10 mouse cellular contexts compared by ENCODE assay signal in the genomic region with DNA sequence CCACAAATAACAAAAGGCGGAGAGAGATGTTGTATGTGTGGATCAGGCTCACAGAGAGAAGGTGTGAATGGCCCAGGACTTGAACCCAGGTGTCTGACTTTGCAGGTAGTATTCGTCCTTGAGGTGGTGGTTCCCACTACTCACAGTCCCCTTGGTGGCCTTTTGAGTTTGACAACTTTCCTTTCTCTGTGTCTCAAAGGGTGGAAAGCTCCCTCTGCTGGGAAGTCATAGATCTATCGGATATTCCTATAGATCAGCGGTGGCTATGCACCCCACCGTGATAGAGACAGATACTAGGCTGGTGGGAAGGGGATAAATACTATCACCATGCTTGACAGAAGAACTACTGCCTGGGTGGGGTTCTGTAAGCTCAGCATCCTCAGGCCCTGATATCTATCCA.
DNase-seq lines count a peak whose midpoint lies in the region; ATAC-seq and TF ChIP-seq lines count a peak whose summit lies in the region.
"Had no signal": no experiment of that assay in that cellular context is flagged by ENCODE, and none has a peak within 500 bp of the region (broad histone marks: within the 10 kb centered on the region; RNA-seq: fewer than 3 reads in every experiment).

No protein-coding gene starts in this region.

- H3K79me2 ChIP-seq in heart, adult 2 months (replicated peaks; ENCODE audit: control insufficient read depth, insufficient read depth, low read length), result no peaks in the 10 kb centered on the region

- DNase-seq in heart, adult 2 months, result no peak
- DNase-seq in heart, postnatal 25 days (ENCODE audit: low spot score), result no peak
- peak; percentile 14 for DNase-seq in lung, postnatal 10 days
- no peak for DNase-seq in lung, adult 18-20 months
- peak; percentile 39 for DNase-seq in naive thymus-derived CD4-positive, alpha-beta T cell, adult 2 months (ENCODE audit: low read depth)
- no peak for DNase-seq in cerebellum, adult 11 months
- DNase-seq in frontal cortex, postnatal 14 days (ENCODE audit: low spot score in 2 of 2), result no peak
- DNase-seq: cerebellum, postnatal 25 days had no signal

- no peak overlapping the region for H3K4me3 ChIP-seq in heart, adult 2 months
- no peak overlapping the region for H3K4me3 ChIP-seq in forebrain, embryonic 16.5 days (replicated peaks; ENCODE audit: low read length)
- H3K4me3 ChIP-seq: heart, embryonic 15.5 days had no signal

- ATAC-seq in forebrain, embryonic 16.5 days, result peak; percentile 12; the same call in 1 of the 2 replicates

- no peak for TF ChIP-seq POLR2A in heart, adult 2 months (IDR thresholded peaks at IDR 0.05; ENCODE audit: insufficient read depth, low read depth, low read length)

- intact Hi-C loops in heart, adult 2 months (cut with DNase I), result no loop called here
- intact Hi-C loops in heart, postnatal 25 days (cut with DNase I), result no loop called here

- no peaks in the 10 kb centered on the region for H3K36me3 ChIP-seq in heart, adult 2 months (ENCODE audit: control insufficient read depth, insufficient read depth, low read length)
- no peaks in the 10 kb centered on the region for H3K36me3 ChIP-seq in forebrain, embryonic 16.5 days (ENCODE audit: control insufficient read depth, insufficient read depth)
- H3K36me3 ChIP-seq: heart, embryonic 15.5 days had no signal

- H3K9ac ChIP-seq in heart, adult 2 months (ENCODE audit: low read depth, low read length), result no peak overlapping the region
- H3K9ac ChIP-seq in forebrain, embryonic 16.5 days (replicated peaks; ENCODE audit: low read depth, low read length), result no peak overlapping the region
- H3K9ac ChIP-seq: heart, embryonic 15.5 days had no signal

- 44% methylated on average over 5 of the region's 5 CpGs for WGBS in heart, adult 2 months
- 56% methylated on average over 5 of the region's 5 CpGs for WGBS in forebrain, embryonic 16.5 days

- H3K4me2 ChIP-seq in forebrain, embryonic 16.5 days (ENCODE audit: low read length), result no peak overlapping the region
- H3K4me2 ChIP-seq: heart, embryonic 15.5 days had no signal

- no peak overlapping the region for H3K27ac ChIP-seq in heart, adult 2 months
- no peak overlapping the region for H3K27ac ChIP-seq in forebrain, embryonic 16.5 days (ENCODE audit: low read length)
- H3K27ac ChIP-seq: heart, embryonic 15.5 days had no signal

- no peaks in the 10 kb centered on the region for H3K4me1 ChIP-seq in heart, adult 2 months (ENCODE audit: control insufficient read depth, insufficient read depth, low read length)
- no peaks in the 10 kb centered on the region for H3K4me1 ChIP-seq in forebrain, embryonic 16.5 days (replicated peaks; ENCODE audit: control insufficient read depth, insufficient read depth, low read length)
- H3K4me1 ChIP-seq: heart, embryonic 15.5 days had no signal

- no peaks in the 10 kb centered on the region for H3K27me3 ChIP-seq in heart, adult 2 months (ENCODE audit: control insufficient read depth, insufficient read depth, low read length)
- H3K27me3 ChIP-seq in forebrain, embryonic 16.5 days (replicated peaks; ENCODE audit: control insufficient read depth, insufficient read depth, low read length), result no peaks in the 10 kb centered on the region
- H3K27me3 ChIP-seq: heart, embryonic 15.5 days had no signal

- H3K9me3 ChIP-seq in forebrain, embryonic 16.5 days (ENCODE audit: control insufficient read depth, low read length), result no peaks in the 10 kb centered on the region
- H3K9me3 ChIP-seq: heart, embryonic 15.5 days had no signal

- TF ChIP-seq EP300 in heart, adult 2 months (IDR thresholded peaks at IDR 0.05; ENCODE audit: insufficient read depth, low read depth, low read length), result no peak

- peak; percentile 49 for TF ChIP-seq CTCF in heart, adult 2 months (IDR thresholded peaks at IDR 0.05)

Comparison
In these comparisons a context has a peak if more than half of its experiments do, and no peak if none do; other contexts are left out.
1. DNase-seq: peak in lung, postnatal 10 days (single experiment) and naive thymus-derived CD4-positive, alpha-beta T cell, adult 2 months (single experiment); none in heart, adult 2 months (0 of 2), heart, postnatal 25 days (single experiment), lung, adult 18-20 months (0 of 2), cerebellum, adult 11 months (single experiment) and frontal cortex, postnatal 14 days (0 of 2).